ENCODE assay signal across 8 mouse cellular contexts in genomic region chr6:50109201-50109756, GRCm38 (mm10). TPM values are rescaled to one million over a fixed set of nuclear protein-coding genes. Genes with fewer than 3 reads are reported as not detected.
DNase-seq lines count a peak whose midpoint lies in the region; ATAC-seq lines count a peak whose summit lies in the region.

No protein-coding gene starts in this region.

- intact Hi-C loops in heart, postnatal 36 days (cut with DNase I), result loop anchor here (5.0 kb wide), 1 partner anchor 177 kb away; no protein-coding TSS in a partner anchor

- 0 out of 2 replicates have a peak, but pooled peaks have one; percentile 1 for ATAC-seq in megakaryocyte, adult 5-6 weeks (ENCODE audit: poor library complexity, severe bottlenecking)
- no peak for ATAC-seq in activated CD4-positive, CD25-positive, alpha-beta regulatory T cell, adult 4 months

- peak; percentile 16 to 20 for DNase-seq in right cerebral cortex, adult 2 months (ENCODE audit: low spot score in 2 of 2)
- DNase-seq in right cerebral cortex, adult 18-20 months, result no peak
- DNase-seq in cerebellum, adult 9-11 months, result peak; percentile 28
- DNase-seq in heart, postnatal 36 days, result peak; percentile 5 to 10
- DNase-seq in thymus, postnatal 14 days, result peak; percentile 18
- DNase-seq in urinary bladder, postnatal 4 days (ENCODE audit: low spot score in 2 of 2), result no peak

RNA-seq across cellular contexts. Expression of gene Mpp6, which starts 0.8 kb away (rescaled TPM):
- total RNA-seq in heart, postnatal 36 days (2021), result 10 to 100 TPM; 59.2 to 64.2 TPM
- total RNA-seq in megakaryocyte, adult 5-6 weeks (2015), result 95.2 and 96.8 TPM in 2 replicates
- total RNA-seq in megakaryocyte, adult 5-6 weeks (2017), result 177 and 191 TPM in 2 replicates
- polyA plus RNA-seq in activated CD4-positive, CD25-positive, alpha-beta regulatory T cell, adult 4 months (2017; shearing (Covaris generic)), result 10 to 100 TPM in 1 of 2 experiments, 1 to 10 TPM in 1; 7.9 to 11.9 TPM

Comparison
In these comparisons a context has a peak if more than half of its experiments do, and no peak if none do; other contexts are left out.
1. DNase-seq: peak in right cerebral cortex, adult 2 months (2 of 2), cerebellum, adult 9-11 months (single experiment), heart, postnatal 36 days (2 of 2) and thymus, postnatal 14 days (single experiment); none in right cerebral cortex, adult 18-20 months (single experiment) and urinary bladder, postnatal 4 days (0 of 2).